Mouse (Mus musculus) heart, adult 2 months (tissue): Measurements from ENCODE around the gene Chn2.

Experiments
- CTCF ChIP-seq: fragments of 200-600 bp; IDR thresholded peaks from 2 replicates; pipeline ENCODE4 v1.8.1; 2022; ENCODE audit warnings: antibody characterized with exemption, mild to moderate bottlenecking, moderate library complexity
- POLR2A ChIP-seq: fragments of 200-500 bp; IDR thresholded peaks from 2 replicates; pipeline ENCODE4 v1.6.1; 2011; ENCODE audit warnings: mild to moderate bottlenecking, low read depth, low read length, control low read depth; ENCODE audit not compliant: insufficient read depth

DNA sequence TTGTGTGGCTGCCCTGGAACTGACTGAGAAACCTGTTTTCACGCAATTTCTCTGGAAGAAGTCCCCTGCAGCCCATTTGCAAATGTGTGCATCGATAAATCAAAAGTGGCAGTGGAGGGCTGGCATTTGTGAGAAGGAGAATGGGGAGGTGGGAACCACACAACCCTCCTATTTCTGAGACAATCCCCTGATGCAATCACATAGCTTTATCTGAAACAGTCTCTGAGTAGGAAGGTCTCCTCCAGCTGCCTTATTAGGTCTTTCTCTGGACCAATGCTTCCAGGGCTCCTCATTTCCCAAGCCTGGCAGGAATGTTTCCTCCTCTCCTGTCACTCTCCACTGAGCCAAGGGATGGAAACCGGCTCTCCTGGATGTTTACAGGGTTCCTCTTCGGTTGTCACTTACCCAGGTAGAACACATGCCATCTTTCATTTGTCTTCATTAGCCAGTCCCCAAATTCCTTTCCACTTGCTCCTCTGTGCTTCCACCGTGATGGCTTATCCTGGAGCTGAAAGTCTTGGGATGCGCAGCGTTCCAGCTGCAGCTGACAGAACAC is 127.7 kb downstream of the Chn2 start:
- TF ChIP-seq POLR2A (no peak), CTCF (no peak)
